Mouse (Mus musculus): ENCODE measurements around the gene Fam151b. TPM values are rescaled to one million over a fixed set of nuclear protein-coding genes. Genes with fewer than 3 reads are reported as not detected.

Gene Fam151b
- total and polyA plus RNA-seq, 2 experiments from 2014 or later = 0.10 to 1.3 TPM

DNA sequence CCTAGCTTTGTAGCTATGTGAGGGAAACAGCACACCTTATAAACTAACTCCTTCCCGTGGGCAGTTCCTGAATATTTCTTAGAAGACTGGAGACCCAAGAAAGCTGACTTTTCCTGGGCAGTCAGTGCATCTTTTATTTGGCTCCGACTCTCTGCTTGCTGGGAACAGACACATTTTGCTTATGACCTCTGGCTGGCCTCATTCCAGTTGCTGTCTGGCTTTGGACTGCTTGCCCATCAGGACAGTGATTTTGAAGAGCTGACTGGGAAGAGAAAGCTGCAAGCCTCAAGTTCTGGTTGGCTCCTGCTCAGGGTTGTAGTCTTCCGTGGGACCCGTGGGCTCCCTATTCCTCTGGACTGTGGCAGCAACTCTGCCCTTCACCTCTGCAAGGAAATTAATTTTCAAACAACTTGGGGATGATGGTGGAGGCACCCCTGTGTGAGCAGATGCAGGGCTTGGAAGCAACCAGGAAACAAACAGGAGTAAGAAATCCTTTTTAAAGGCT, 56.4 kb downstream of the Fam151b start:
- Histone ChIP-seq H3K9me3 (replicated peaks; ENCODE audit: control insufficient read depth, low read length) (no peaks in the 10 kb centered on the region), H3K27ac (ENCODE audit: low read depth) (no peak overlapping the region), H3K36me3 (replicated peaks; ENCODE audit: control insufficient read depth, insufficient read depth, low read length) (no peaks in the 10 kb centered on the region), H3K4me1 (ENCODE audit: control insufficient read depth, insufficient read depth) (no peaks in the 10 kb centered on the region; the same call in 1 of the 2 replicates), H3K27me3 (ENCODE audit: control insufficient read depth, insufficient read depth, low read length) (peaks cover 60% of the 10 kb centered on the region), H3K4me3 (ENCODE audit: low read depth, low read length) (peak overlapping the region; percentile 62; the same call in 1 of the 2 replicates), H3K4me2 (ENCODE audit: low read depth, low read length) (no peak overlapping the region), H3K9ac (replicated peaks; ENCODE audit: low read depth, low read length) (no peak overlapping the region)
- no peak for DNase-seq (ENCODE audit: low spot score)
- no peak for ATAC-seq (ENCODE audit: insufficient read depth, low read depth)
- 42% methylated on average over 4 of the region's 4 CpGs for WGBS
- no peak for TF ChIP-seq EP300 (IDR thresholded peaks at IDR 0.05; ENCODE audit: low read depth)
- TF ChIP-seq CTCF (IDR thresholded peaks at IDR 0.05; ENCODE audit: low read depth) = no peak

DNA sequence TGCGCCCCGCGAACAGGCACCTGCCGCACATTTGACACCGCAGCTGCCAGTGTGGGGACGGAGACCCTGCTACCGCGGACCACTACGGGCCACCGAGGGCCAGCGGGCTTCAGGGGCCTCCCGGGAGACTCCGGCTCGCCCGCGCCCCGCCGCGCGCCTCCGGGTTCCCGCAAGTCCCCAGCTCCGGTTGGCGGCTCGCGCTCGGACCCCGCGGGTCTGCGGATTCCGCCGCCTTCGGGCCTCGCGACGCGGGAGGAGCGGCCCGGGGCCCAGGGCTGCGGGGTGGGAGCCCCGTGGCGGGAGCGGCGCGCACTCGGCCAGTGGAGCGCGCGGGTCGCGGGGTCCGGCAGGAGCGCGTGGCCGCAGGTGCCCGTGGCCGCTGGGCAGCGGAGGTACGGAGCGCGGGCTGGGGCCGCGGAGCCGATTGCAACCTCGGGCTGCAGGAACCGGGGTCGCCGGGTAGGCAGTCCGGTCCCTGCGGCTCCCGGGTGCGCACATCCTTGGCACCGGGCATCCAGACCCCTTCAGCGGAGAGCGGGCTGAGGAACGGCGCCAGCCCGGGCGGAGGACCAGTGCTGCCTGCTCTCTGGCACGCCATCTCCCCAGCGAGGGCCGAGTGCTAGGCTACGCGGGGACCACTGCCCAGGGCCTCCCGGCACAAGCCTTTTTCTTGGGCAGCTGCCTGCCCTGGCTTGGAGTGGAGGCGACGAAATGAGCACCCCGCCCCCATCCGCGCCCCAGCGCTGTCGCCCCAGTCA, 57.3 kb downstream of the Fam151b start:
- ATAC-seq (ENCODE audit: insufficient read depth, low read depth) (peak; percentile 44; the same call in 1 of the 2 replicates), DNase-seq (ENCODE audit: low spot score) (no peak)
- WGBS = under 1% methylated on average over 59 of the region's 92 CpGs
- H3K9ac ChIP-seq (replicated peaks; ENCODE audit: low read depth, low read length) = 0 out of 2 replicates have a peak overlapping the region, but pooled peaks have one; percentile 20
- no peaks in the 10 kb centered on the region for H3K36me3 ChIP-seq (replicated peaks; ENCODE audit: control insufficient read depth, insufficient read depth, low read length)
- no peak overlapping the region for H3K27ac ChIP-seq (ENCODE audit: low read depth)
- no peaks in the 10 kb centered on the region for H3K9me3 ChIP-seq (replicated peaks; ENCODE audit: control insufficient read depth, low read length)
- TF ChIP-seq CTCF (IDR thresholded peaks at IDR 0.05; ENCODE audit: low read depth) (no peak), EP300 (IDR thresholded peaks at IDR 0.05; ENCODE audit: low read depth) (no peak)
- H3K4me1 ChIP-seq (ENCODE audit: control insufficient read depth, insufficient read depth) = no peaks in the 10 kb centered on the region; the same call in 1 of the 2 replicates
- peaks cover 60% of the 10 kb centered on the region for H3K27me3 ChIP-seq (ENCODE audit: control insufficient read depth, insufficient read depth, low read length)
- peak overlapping the region; percentile 97 for H3K4me2 ChIP-seq (ENCODE audit: low read depth, low read length)
- H3K4me3 ChIP-seq (ENCODE audit: low read depth, low read length) = peak overlapping the region; percentile 62

- Histone ChIP-seq H3K4me3 (ENCODE audit: low read depth, low read length) (peak within 1 kb of the TSS; percentile 62), H3K27me3 (ENCODE audit: control insufficient read depth, insufficient read depth, low read length) (peaks cover 60% of the 10 kb centered on the region), H3K36me3 (replicated peaks; ENCODE audit: control insufficient read depth, insufficient read depth, low read length) (no peaks in the 10 kb centered on the region), H3K4me1 (ENCODE audit: control insufficient read depth, insufficient read depth) (no peaks in the 10 kb centered on the region; the same call in 1 of the 2 replicates), H3K4me2 (ENCODE audit: low read depth, low read length) (peak within 1 kb of the TSS; percentile 97), H3K9me3 (replicated peaks; ENCODE audit: control insufficient read depth, low read length) (no peaks in the 10 kb centered on the region), H3K9ac (replicated peaks; ENCODE audit: low read depth, low read length) (0 out of 2 replicates have a peak within 1 kb of the TSS, but pooled peaks have one; percentile 20), H3K27ac (ENCODE audit: low read depth) (no peak within 1 kb of the TSS)
- DNase-seq (ENCODE audit: low spot score) (no peak), ATAC-seq (ENCODE audit: insufficient read depth, low read depth) (peak; percentile 39; the same call in 1 of the 2 replicates)
- TF ChIP-seq EP300 (IDR thresholded peaks at IDR 0.05; ENCODE audit: low read depth) (no peak), CTCF (IDR thresholded peaks at IDR 0.05; ENCODE audit: low read depth) (no peak)
- WGBS = 1% methylated on average over 45 of the region's 54 CpGs
These were observed 58.0 kb downstream of the Fam151b start, which contains the start of gene Ankrd34b for GRCm38 (mm10) chr13:92425758-92426264. TSS of gene Ankrd34b (plus strand) at chr13:92425896.

DNA sequence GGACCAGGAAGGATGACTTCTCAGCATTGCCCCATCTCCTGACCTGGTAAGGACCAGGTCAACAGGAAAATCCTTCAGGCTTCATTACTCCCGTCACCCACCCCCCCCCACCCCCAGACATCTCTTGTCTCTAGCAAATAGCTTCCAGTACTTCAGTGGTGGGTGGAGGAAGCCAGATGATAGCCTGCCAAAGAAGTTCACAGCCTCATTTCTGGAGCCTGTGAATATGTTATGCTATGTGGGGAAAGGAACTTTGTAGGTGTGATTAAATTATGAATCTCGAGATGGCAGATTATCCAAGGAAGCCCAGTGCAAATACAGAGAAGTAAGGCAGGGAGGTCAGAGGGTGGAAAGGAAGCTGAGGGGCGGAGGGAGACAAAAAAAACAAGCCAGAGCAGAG, 60.1 kb downstream of the Fam151b start:
- Histone ChIP-seq H3K27me3 (ENCODE audit: control insufficient read depth, insufficient read depth, low read length) (peaks cover 60% of the 10 kb centered on the region), H3K4me2 (ENCODE audit: low read depth, low read length) (no peak overlapping the region), H3K9ac (replicated peaks; ENCODE audit: low read depth, low read length) (no peak overlapping the region), H3K36me3 (replicated peaks; ENCODE audit: control insufficient read depth, insufficient read depth, low read length) (no peaks in the 10 kb centered on the region), H3K4me3 (ENCODE audit: low read depth, low read length) (no peak overlapping the region), H3K9me3 (replicated peaks; ENCODE audit: control insufficient read depth, low read length) (no peaks in the 10 kb centered on the region), H3K4me1 (ENCODE audit: control insufficient read depth, insufficient read depth) (no peaks in the 10 kb centered on the region; the same call in 1 of the 2 replicates), H3K27ac (ENCODE audit: low read depth) (no peak overlapping the region)
- DNase-seq (ENCODE audit: low spot score) = no peak
- TF ChIP-seq EP300 (IDR thresholded peaks at IDR 0.05; ENCODE audit: low read depth) = no peak
- TF ChIP-seq CTCF (IDR thresholded peaks at IDR 0.05; ENCODE audit: low read depth) = no peak
- WGBS = 46% methylated on average over 3 of the region's 3 CpGs
- ATAC-seq (ENCODE audit: insufficient read depth, low read depth) = no peak

- H3K9me3 ChIP-seq (replicated peaks; ENCODE audit: control insufficient read depth, low read length) = no peaks in the 10 kb centered on the region
- no peak overlapping the region for H3K4me3 ChIP-seq (ENCODE audit: low read depth, low read length)
- no peak overlapping the region for H3K9ac ChIP-seq (replicated peaks; ENCODE audit: low read depth, low read length)
- ATAC-seq (ENCODE audit: insufficient read depth, low read depth) (no peak), DNase-seq (ENCODE audit: low spot score) (no peak)
- no peak overlapping the region for H3K27ac ChIP-seq (ENCODE audit: low read depth)
- H3K36me3 ChIP-seq (replicated peaks; ENCODE audit: control insufficient read depth, insufficient read depth, low read length) = no peaks in the 10 kb centered on the region
- H3K27me3 ChIP-seq (ENCODE audit: control insufficient read depth, insufficient read depth, low read length) = peaks cover 22% of the 10 kb centered on the region
- 78% methylated on average over 11 of the region's 11 CpGs for WGBS
- no peaks in the 10 kb centered on the region for H3K4me1 ChIP-seq (ENCODE audit: control insufficient read depth, insufficient read depth)
- no peak for TF ChIP-seq EP300 (IDR thresholded peaks at IDR 0.05; ENCODE audit: low read depth)
- TF ChIP-seq CTCF (IDR thresholded peaks at IDR 0.05; ENCODE audit: low read depth) = no peak
- H3K4me2 ChIP-seq (ENCODE audit: low read depth, low read length) = no peak overlapping the region
These were observed 64.2 kb downstream of the Fam151b start for GRCm38 (mm10) chr13:92419630-92420029.
